ENCODE assay signal across 12 mouse cellular contexts in genomic region chr19:46887811-46888527, GRCm38 (mm10).
DNase-seq lines count a peak whose midpoint lies in the region; ATAC-seq lines count a peak whose summit lies in the region.
"Had no signal": no experiment of that assay in that cellular context is flagged by ENCODE, and none has a peak within 500 bp of the region (broad histone marks: within the 10 kb centered on the region; RNA-seq: fewer than 3 reads in every experiment).

No protein-coding gene starts in this region.

- peak; percentile 53 for ATAC-seq in heart, embryonic 12.5 days (ENCODE audit: insufficient number of reproducible peaks, low FRiP score)
- no peak for ATAC-seq in heart, embryonic 11.5 days (replicated peaks; ENCODE audit: insufficient number of reproducible peaks, low FRiP score, low TSS enrichment)
- no peak for ATAC-seq in intestine, embryonic 15.5 days
- ATAC-seq: forebrain, embryonic 15.5 days had no signal

- no peaks in the 10 kb centered on the region for H3K27me3 ChIP-seq in heart, embryonic 12.5 days (replicated peaks)
- no peaks in the 10 kb centered on the region for H3K27me3 ChIP-seq in heart, embryonic 11.5 days (ENCODE audit: control insufficient read depth, insufficient read depth, low read length)
- no peaks in the 10 kb centered on the region for H3K27me3 ChIP-seq in intestine, embryonic 15.5 days (replicated peaks)
- no peaks in the 10 kb centered on the region for H3K27me3 ChIP-seq in forebrain, embryonic 10.5 days (ENCODE audit: poor library complexity, severe bottlenecking)
- H3K27me3 ChIP-seq: CH12.LX; forebrain, embryonic 15.5 days; kidney, embryonic 15.5 days had no signal

- no peak overlapping the region for H3K4me2 ChIP-seq in heart, embryonic 12.5 days
- H3K4me2 ChIP-seq in heart, embryonic 11.5 days, result no peak overlapping the region
- H3K4me2 ChIP-seq in intestine, embryonic 15.5 days (replicated peaks), result no peak overlapping the region
- H3K4me2 ChIP-seq: forebrain, embryonic 15.5 days; kidney, embryonic 15.5 days had no signal

- 0 out of 2 replicates have a peak overlapping the region, but pooled peaks have one; percentile 4 for H3K27ac ChIP-seq in heart, embryonic 12.5 days (ENCODE audit: poor library complexity, severe bottlenecking)
- H3K27ac ChIP-seq in heart, embryonic 11.5 days (ENCODE audit: low read depth, low read length), result no peak overlapping the region
- no peak overlapping the region for H3K27ac ChIP-seq in intestine, embryonic 15.5 days
- H3K27ac ChIP-seq in forebrain, embryonic 10.5 days, result no peak overlapping the region
- H3K27ac ChIP-seq: forebrain, embryonic 15.5 days; heart, adult 2 months; kidney, embryonic 15.5 days had no signal

- peaks cover 93% of the 10 kb centered on the region for H3K36me3 ChIP-seq in heart, embryonic 12.5 days
- peaks cover 24% of the 10 kb centered on the region for H3K36me3 ChIP-seq in heart, embryonic 11.5 days (ENCODE audit: control insufficient read depth, insufficient read depth, low read length)
- H3K36me3 ChIP-seq in intestine, embryonic 15.5 days, result peaks cover 39% of the 10 kb centered on the region
- H3K36me3 ChIP-seq in forebrain, embryonic 10.5 days (replicated peaks), result peaks cover 93% of the 10 kb centered on the region

- peaks cover 10% of the 10 kb centered on the region for H3K4me1 ChIP-seq in heart, embryonic 12.5 days (replicated peaks)
- no peaks in the 10 kb centered on the region; the same call in 1 of the 2 replicates for H3K4me1 ChIP-seq in heart, embryonic 11.5 days (ENCODE audit: control insufficient read depth, insufficient read depth, low read length)
- no peaks in the 10 kb centered on the region for H3K4me1 ChIP-seq in intestine, embryonic 15.5 days (replicated peaks)
- no peaks in the 10 kb centered on the region for H3K4me1 ChIP-seq in forebrain, embryonic 10.5 days
- H3K4me1 ChIP-seq: forebrain, embryonic 15.5 days; kidney, embryonic 15.5 days had no signal

- 56% methylated on average over 14 of the region's 14 CpGs for WGBS in heart, embryonic 12.5 days
- WGBS in heart, embryonic 11.5 days (ENCODE audit: insufficient replicate concordance), result 59% methylated on average over 14 of the region's 14 CpGs
- WGBS in intestine, embryonic 15.5 days, result 71% methylated on average over 14 of the region's 14 CpGs
- WGBS in forebrain, embryonic 10.5 days, result 87% methylated on average over 14 of the region's 14 CpGs

- no peak overlapping the region for H3K4me3 ChIP-seq in heart, embryonic 12.5 days
- no peak overlapping the region for H3K4me3 ChIP-seq in heart, embryonic 11.5 days (ENCODE audit: low read depth, low read length)
- no peak overlapping the region for H3K4me3 ChIP-seq in intestine, embryonic 15.5 days (replicated peaks)
- no peak overlapping the region for H3K4me3 ChIP-seq in forebrain, embryonic 10.5 days
- H3K4me3 ChIP-seq: forebrain, embryonic 15.5 days; heart, adult 2 months; kidney, embryonic 15.5 days had no signal

- H3K9me3 ChIP-seq in heart, embryonic 12.5 days (replicated peaks), result no peaks in the 10 kb centered on the region
- no peaks in the 10 kb centered on the region for H3K9me3 ChIP-seq in heart, embryonic 11.5 days (replicated peaks; ENCODE audit: control insufficient read depth, low read length)
- no peaks in the 10 kb centered on the region for H3K9me3 ChIP-seq in intestine, embryonic 15.5 days
- no peaks in the 10 kb centered on the region for H3K9me3 ChIP-seq in forebrain, embryonic 10.5 days
- H3K9me3 ChIP-seq: forebrain, embryonic 15.5 days; kidney, embryonic 15.5 days had no signal

- DNase-seq in MEL-GATA-1-ER (ENCODE audit: extremely low read depth, low read depth), result peak; percentile 98
- peak; percentile 81 for DNase-seq in induced T-regulatory cell, adult 2 months (ENCODE audit: low read depth)
- DNase-seq in thymus, adult 18-20 months, result peak; percentile 65 to 74
- no peak for DNase-seq in forebrain, embryonic 10.5 days (ENCODE audit: extremely low spot score, low spot score)
- no peak for DNase-seq in frontal cortex, postnatal 14 days (ENCODE audit: low spot score in 2 of 2)

- no peak overlapping the region for H3K9ac ChIP-seq in heart, embryonic 12.5 days
- H3K9ac ChIP-seq in heart, embryonic 11.5 days (ENCODE audit: low read depth, low read length), result no peak overlapping the region
- no peak overlapping the region for H3K9ac ChIP-seq in intestine, embryonic 15.5 days
- H3K9ac ChIP-seq: forebrain, embryonic 15.5 days; kidney, embryonic 15.5 days had no signal

Comparison
In these comparisons a context has a peak if more than half of its experiments do, and no peak if none do; other contexts are left out.
1. DNase-seq: peak in MEL-GATA-1-ER (single experiment), induced T-regulatory cell, adult 2 months (single experiment) and thymus, adult 18-20 months (2 of 2); none in forebrain, embryonic 10.5 days (single experiment) and frontal cortex, postnatal 14 days (0 of 2).